Mouse (Mus musculus): ENCODE results near the gene Btbd35f21.
"Not testable (repeated sequence)": the region's sequence is repeated elsewhere in the genome, so short reads cannot be mapped to it uniquely, and the experiment has no call there.

The Btbd35f21 gene

GRCm38 (mm10) chrX:32725809-32726208, at the start of gene Btbd35f21:
Gene Btbd35f21, plus strand, starts transcription at chrX:32726109.
- not testable (repeated sequence) for DNase-seq (ENCODE audit: low spot score in 2 of 2)

Data from left cerebral cortex, adult 9 months (tissue).